Mouse (Mus musculus) right cerebral cortex, postnatal 36 days (tissue): ENCODE measurements around the gene Zfp157.
"Not testable (repeated sequence)": the region's sequence is repeated elsewhere in the genome, so short reads cannot be mapped to it uniquely, and the experiment has no call there.

Source experiments
- DNase-seq, 2 experiments: peaks; one replicate each; pipeline ENCODE4 v3.0.0; 2022; ENCODE audit warnings: low spot score in 2 of 2, mixed read lengths in 1 of 2

Gene Zfp157

GRCm38 (mm10) chr5:138441286-138442194 lies at the start of gene Zfp157:
Gene Zfp157, plus strand, starts transcription at chr5:138441468.
- peak; percentile 92 to 95 for DNase-seq

GRCm38 (mm10) chr5:138397795-138398337 lies 43.4 kb upstream of the Zfp157 start:
- no peak for DNase-seq

GRCm38 (mm10) chr5:138400431-138400830 lies 40.8 kb upstream of the Zfp157 start:
- not testable (repeated sequence) for DNase-seq

- DNase-seq: no peak
Observed at GRCm38 (mm10) chr5:138458371-138458770, 17.1 kb downstream of the Zfp157 start.

GRCm38 (mm10) chr5:138459107-138459506 lies 17.8 kb downstream of the Zfp157 start:
- no peak for DNase-seq

- no peak for DNase-seq
Observed at GRCm38 (mm10) chr5:138473601-138474000, 32.3 kb downstream of the Zfp157 start.

GRCm38 (mm10) chr5:138504548-138504947 lies 63.3 kb downstream of the Zfp157 start:
- not testable (repeated sequence) for DNase-seq
